Mouse (Mus musculus) intestine, postnatal 0 days (tissue): ENCODE results near the gene Med26. TPM values are rescaled to one million over a fixed set of nuclear protein-coding genes. Genes with fewer than 3 reads are reported as not detected.
A peak's percentile ranks its signal among the peaks of the same experiment; 100 is the strongest.

Experiments
- ATAC-seq: fragments of 200-750 bp; cut with Nextera tagmentation; 2 replicates; pipeline ENCODE4 v1.8.0; 2017; ENCODE audit warnings: mild to moderate bottlenecking, moderate TSS enrichment, moderate library complexity
- H3K27ac ChIP-seq: fragments of 300-500 bp; sonication (generic); 2 replicates; pipeline ENCODE4 v1.5.1; 2014; ENCODE audit warnings: mild to moderate bottlenecking, low read depth, low read length, moderate library complexity
- H3K27me3 ChIP-seq: fragments of 300-500 bp; sonication (generic); replicated peaks from 2 replicates; pipeline ENCODE4 v1.6.1; 2014; ENCODE audit warnings: low read length, mixed read lengths; ENCODE audit not compliant: control insufficient read depth, insufficient read depth
- H3K36me3 ChIP-seq: fragments of 300-500 bp; sonication (generic); 2 replicates; pipeline ENCODE4 v1.6.1; 2014; ENCODE audit warnings: mild to moderate bottlenecking, moderate library complexity; ENCODE audit not compliant: control insufficient read depth, insufficient read depth
- H3K4me1 ChIP-seq: fragments of 300-500 bp; sonication (generic); replicated peaks from 2 replicates; pipeline ENCODE4 v1.6.1; 2014; ENCODE audit warnings: antibody characterized with exemption, low read length, mixed read lengths; ENCODE audit not compliant: control insufficient read depth, insufficient read depth
- H3K4me2 ChIP-seq: fragments of 300-500 bp; sonication (generic); replicated peaks from 2 replicates; pipeline ENCODE4 v1.6.1; 2014; ENCODE audit warnings: low read depth, mild to moderate bottlenecking, moderate library complexity
- H3K4me3 ChIP-seq: fragments of 300-500 bp; sonication (generic); 2 replicates; pipeline ENCODE4 v1.5.1; 2014; ENCODE audit warnings: low read depth, low read length
- H3K9ac ChIP-seq: fragments of 300-500 bp; sonication (generic); 2 replicates; pipeline ENCODE4 v1.6.1; 2014; ENCODE audit warnings: mild to moderate bottlenecking, low read depth, low read length
- H3K9me3 ChIP-seq: fragments of 300-500 bp; sonication (generic); 2 replicates; pipeline ENCODE4 v1.6.1; 2016; ENCODE audit warnings: mixed run types; ENCODE audit not compliant: control insufficient read depth
- CTCF ChIP-seq: sonication (generic); IDR thresholded peaks from 2 replicates; pipeline ENCODE4 v1.5.1; 2016; ENCODE audit warnings: low read depth, mild to moderate bottlenecking, control low read depth, antibody characterized with exemption, moderate library complexity
- WGBS: fragments of 180-500 bp; shearing (Covaris S2); extraction: QIAGEN DNeasy Blood & Tissue Kit; methylation state at CpG from one replicate; pipeline ENCODE4 v1.1.7; 2014; 5-methylcytosine and 5-hydroxymethylcytosine counted together
- polyA plus RNA-seq: library from polyadenylated mRNA; unstranded; fragments of >200 nt; fragmentation: Nextera tagmentation; extraction: Ambion mirVana; gene quantifications from 2 replicates; pipeline ENCODE4 v1.2.1, GENCODE M21; 2015

The Med26 gene
- polyA plus RNA-seq, 1 experiment from 2014 or later = 6.4 TPM

GRCm38 (mm10) chr8:72464211-72464610, 83.9 kb downstream of the Med26 start:
- no peak overlapping the region for H3K9ac ChIP-seq
- no peak for ATAC-seq
- no peak overlapping the region for H3K4me2 ChIP-seq
- H3K27ac ChIP-seq = peak overlapping the region; percentile 15; the same call in 1 of the 2 replicates
- 94% methylated on average over 10 of the region's 10 CpGs for WGBS
- H3K36me3 ChIP-seq = peaks cover 99% of the 10 kb centered on the region
- TF ChIP-seq CTCF = no peak
- no peaks in the 10 kb centered on the region for H3K9me3 ChIP-seq
- no peaks in the 10 kb centered on the region for H3K4me1 ChIP-seq
- no peak overlapping the region for H3K4me3 ChIP-seq
- H3K27me3 ChIP-seq = no peaks in the 10 kb centered on the region

- Histone ChIP-seq H3K9ac (no peak overlapping the region), H3K4me1 (no peaks in the 10 kb centered on the region), H3K4me3 (no peak overlapping the region), H3K36me3 (peaks cover 60% of the 10 kb centered on the region), H3K27me3 (no peaks in the 10 kb centered on the region), H3K4me2 (no peak overlapping the region), H3K9me3 (no peaks in the 10 kb centered on the region), H3K27ac (no peak overlapping the region)
- no peak for TF ChIP-seq CTCF
- 92% methylated on average over 4 of the region's 4 CpGs for WGBS
- ATAC-seq = no peak
These were observed 88.1 kb downstream of the Med26 start for GRCm38 (mm10) chr8:72459881-72460533.

GRCm38 (mm10) chr8:72458457-72458856, 89.6 kb downstream of the Med26 start:
- Histone ChIP-seq H3K4me1 (no peaks in the 10 kb centered on the region), H3K36me3 (peaks cover 53% of the 10 kb centered on the region), H3K4me3 (no peak overlapping the region), H3K27me3 (no peaks in the 10 kb centered on the region), H3K4me2 (no peak overlapping the region), H3K9me3 (no peaks in the 10 kb centered on the region), H3K9ac (no peak overlapping the region), H3K27ac (no peak overlapping the region)
- 86% methylated on average over 6 of the region's 6 CpGs for WGBS
- ATAC-seq = no peak
- no peak for TF ChIP-seq CTCF

DNA sequence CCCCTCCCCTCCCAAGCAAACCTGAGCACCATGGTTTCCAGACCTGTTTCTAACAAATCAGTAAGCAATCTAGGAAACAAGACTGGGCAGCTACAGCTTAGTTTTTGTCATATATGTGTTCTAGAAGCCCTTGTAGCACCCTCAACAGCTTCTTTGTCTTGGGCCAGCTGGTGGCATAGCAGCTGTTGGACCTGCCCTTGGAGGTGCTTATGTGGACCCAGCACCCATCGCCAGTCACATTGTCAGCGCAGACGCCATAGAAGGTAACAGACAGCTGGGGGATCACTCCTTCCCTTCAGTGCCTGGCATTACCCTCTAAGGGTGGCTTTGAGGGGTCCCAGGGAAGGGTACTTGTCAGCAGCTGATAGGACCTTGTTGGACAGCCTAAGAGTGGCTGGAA, 90.3 kb downstream of the Med26 start:
- H3K9me3 ChIP-seq = no peaks in the 10 kb centered on the region
- no peak overlapping the region for H3K9ac ChIP-seq
- WGBS = 91% methylated on average over 3 of the region's 3 CpGs
- H3K27ac ChIP-seq = no peak overlapping the region
- H3K27me3 ChIP-seq = no peaks in the 10 kb centered on the region
- H3K4me3 ChIP-seq = no peak overlapping the region
- H3K4me1 ChIP-seq = no peaks in the 10 kb centered on the region
- H3K4me2 ChIP-seq = no peak overlapping the region
- H3K36me3 ChIP-seq = peaks cover 52% of the 10 kb centered on the region
- ATAC-seq = no peak
- TF ChIP-seq CTCF = no peak

- Histone ChIP-seq H3K36me3 (peaks cover 48% of the 10 kb centered on the region), H3K4me2 (no peak overlapping the region), H3K27ac (no peak overlapping the region), H3K4me3 (no peak overlapping the region), H3K9ac (no peak overlapping the region), H3K27me3 (no peaks in the 10 kb centered on the region), H3K4me1 (no peaks in the 10 kb centered on the region), H3K9me3 (no peaks in the 10 kb centered on the region)
- ATAC-seq = no peak
- TF ChIP-seq CTCF = no peak
- 87% methylated on average over 4 of the region's 4 CpGs for WGBS
These were observed 92.8 kb downstream of the Med26 start for GRCm38 (mm10) chr8:72455317-72455716.

GRCm38 (mm10) chr8:72453904-72454303, 94.2 kb downstream of the Med26 start:
- Histone ChIP-seq H3K4me2 (no peak overlapping the region), H3K4me1 (no peaks in the 10 kb centered on the region), H3K27ac (no peak overlapping the region), H3K9me3 (no peaks in the 10 kb centered on the region), H3K36me3 (peaks cover 50% of the 10 kb centered on the region), H3K4me3 (no peak overlapping the region), H3K27me3 (no peaks in the 10 kb centered on the region), H3K9ac (no peak overlapping the region)
- WGBS = 94% methylated on average over 2 of the region's 2 CpGs
- ATAC-seq = no peak
- 0 out of 2 replicates have a peak, but pooled peaks have one; percentile 18 for TF ChIP-seq CTCF
